Mouse (Mus musculus): ENCODE results near the gene Dalrd3. TPM values are rescaled to one million over a fixed set of nuclear protein-coding genes. Genes with fewer than 3 reads are reported as not detected.

Dalrd3 gene
- total and polyA plus RNA-seq, 2 experiments from 2014 or later, result 119 to 313 TPM

DNA sequence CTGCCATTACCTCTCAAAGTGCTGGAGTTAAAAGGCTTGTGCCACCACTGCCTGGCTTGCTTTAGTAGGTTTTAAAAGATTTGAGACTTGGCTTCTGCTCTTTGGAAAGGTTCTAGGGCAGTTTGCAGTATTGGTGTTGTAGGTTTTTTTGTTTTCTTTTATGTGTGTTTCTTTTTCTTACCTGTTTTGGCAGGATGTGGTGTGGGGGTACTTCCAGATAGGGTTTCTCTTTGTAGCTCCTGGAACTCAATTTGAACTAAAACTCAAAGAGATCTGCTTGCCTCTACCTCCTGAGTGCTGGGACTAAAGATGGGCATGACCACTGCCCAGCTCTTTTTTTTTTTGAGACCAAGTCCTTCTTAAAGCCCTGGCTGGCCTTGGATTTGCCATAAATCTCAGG is 28.8 kb upstream of the Dalrd3 start:
- no peak for TF ChIP-seq CTCF (IDR thresholded peaks at IDR 0.05)
- Histone ChIP-seq H3K9me3 (ENCODE audit: low read length) (no peaks in the 10 kb centered on the region), H3K4me1 (ENCODE audit: insufficient read depth, low read length) (no peaks in the 10 kb centered on the region), H3K27ac (ENCODE audit: low read depth, low read length) (no peak overlapping the region), H3K4me2 (ENCODE audit: low read depth, low read length, poor library complexity, severe bottlenecking) (no peak overlapping the region), H3K4me3 (ENCODE audit: low read depth, low read length) (no peak overlapping the region), H3K9ac (replicated peaks; ENCODE audit: low read length, poor library complexity, severe bottlenecking) (no peak overlapping the region), H3K27me3 (ENCODE audit: insufficient read depth, low read length) (no peaks in the 10 kb centered on the region), H3K36me3 (ENCODE audit: insufficient read depth, low read length) (peaks cover 58% of the 10 kb centered on the region)
- DNase-seq (ENCODE audit: low spot score) (no peak), ATAC-seq (ENCODE audit: low FRiP score) (no peak)

DNA sequence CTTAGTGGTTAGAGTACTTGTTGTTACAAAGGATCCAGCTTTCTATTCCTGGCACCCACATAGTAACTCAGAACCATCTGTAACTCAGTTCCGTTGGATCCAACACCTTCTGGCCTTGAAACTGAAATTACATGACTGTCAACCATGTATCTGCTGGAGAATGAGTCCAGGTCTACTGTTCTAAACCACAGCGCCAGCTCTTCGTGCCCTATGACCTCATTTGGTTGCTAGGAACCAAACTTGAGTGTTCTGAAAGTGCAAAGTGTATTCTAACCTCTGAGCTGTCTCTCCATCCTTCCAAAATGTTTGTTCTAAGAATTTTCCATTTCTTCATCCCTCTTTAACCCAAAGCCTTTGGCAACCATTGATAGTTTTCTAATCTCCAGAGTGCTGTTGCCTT is 23.7 kb upstream of the Dalrd3 start:
- WGBS, result 97% methylated on average over 3 of the region's 3 CpGs

GRCm38 (mm10) chr9:108546875-108547274 is 22.8 kb upstream of the Dalrd3 start:
- peaks cover 55% of the 10 kb centered on the region for H3K36me3 ChIP-seq (ENCODE audit: insufficient read depth, low read length)
- WGBS, result 94% methylated on average over 1 of the region's 1 CpGs
- no peaks in the 10 kb centered on the region for H3K9me3 ChIP-seq (ENCODE audit: low read length)
- H3K4me1 ChIP-seq (ENCODE audit: insufficient read depth, low read length), result no peaks in the 10 kb centered on the region
- DNase-seq (ENCODE audit: low spot score), result no peak
- no peak overlapping the region for H3K4me3 ChIP-seq (ENCODE audit: low read depth, low read length)
- no peak for ATAC-seq (ENCODE audit: low FRiP score)
- TF ChIP-seq CTCF (IDR thresholded peaks at IDR 0.05), result no peak
- H3K27ac ChIP-seq (ENCODE audit: low read depth, low read length), result no peak overlapping the region
- H3K4me2 ChIP-seq (ENCODE audit: low read depth, low read length, poor library complexity, severe bottlenecking), result no peak overlapping the region
- H3K9ac ChIP-seq (replicated peaks; ENCODE audit: low read length, poor library complexity, severe bottlenecking), result no peak overlapping the region
- H3K27me3 ChIP-seq (ENCODE audit: insufficient read depth, low read length), result no peaks in the 10 kb centered on the region

More for the DNA sequence above, 23.7 kb upstream of the Dalrd3 start:
- TF ChIP-seq CTCF (IDR thresholded peaks at IDR 0.05), result no peak
- Histone ChIP-seq H3K9me3 (ENCODE audit: low read length) (no peaks in the 10 kb centered on the region), H3K9ac (replicated peaks; ENCODE audit: low read length, poor library complexity, severe bottlenecking) (no peak overlapping the region), H3K36me3 (ENCODE audit: insufficient read depth, low read length) (peaks cover 59% of the 10 kb centered on the region), H3K4me1 (ENCODE audit: insufficient read depth, low read length) (no peaks in the 10 kb centered on the region), H3K4me3 (ENCODE audit: low read depth, low read length) (no peak overlapping the region), H3K27me3 (ENCODE audit: insufficient read depth, low read length) (no peaks in the 10 kb centered on the region), H3K27ac (ENCODE audit: low read depth, low read length) (no peak overlapping the region), H3K4me2 (ENCODE audit: low read depth, low read length, poor library complexity, severe bottlenecking) (no peak overlapping the region)
- ATAC-seq (ENCODE audit: low FRiP score) (no peak), DNase-seq (ENCODE audit: low spot score) (no peak)

DNA sequence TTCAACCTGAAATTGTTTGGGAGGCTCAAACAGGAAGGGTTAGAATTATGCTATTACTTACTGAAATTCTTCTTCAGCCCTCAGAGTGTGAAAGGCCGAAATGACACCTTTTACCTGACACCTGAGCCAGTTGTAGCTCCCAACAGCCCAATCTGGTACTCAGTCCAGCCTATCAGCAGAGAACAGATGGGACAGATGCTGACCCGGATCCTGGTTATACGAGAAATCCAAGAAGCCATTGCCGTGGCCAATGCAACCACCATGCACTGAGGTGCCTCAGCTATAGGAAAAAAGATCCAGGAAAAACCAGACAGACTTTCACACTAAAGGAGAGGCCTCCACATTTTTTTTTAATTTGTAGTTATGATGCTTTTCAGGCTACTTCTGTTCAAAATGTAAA is 10.5 kb upstream of the Dalrd3 start:
- H3K27me3 ChIP-seq (ENCODE audit: insufficient read depth, low read length), result no peaks in the 10 kb centered on the region
- 93% methylated on average over 4 of the region's 4 CpGs for WGBS
- H3K9ac ChIP-seq (replicated peaks; ENCODE audit: low read length, poor library complexity, severe bottlenecking), result no peak overlapping the region
- ATAC-seq (ENCODE audit: low FRiP score) (no peak), DNase-seq (ENCODE audit: low spot score) (no peak)
- no peaks in the 10 kb centered on the region for H3K9me3 ChIP-seq (ENCODE audit: low read length)
- H3K4me3 ChIP-seq (ENCODE audit: low read depth, low read length), result no peak overlapping the region
- no peak overlapping the region for H3K27ac ChIP-seq (ENCODE audit: low read depth, low read length)
- no peak for TF ChIP-seq CTCF (IDR thresholded peaks at IDR 0.05)
- peaks cover 40% of the 10 kb centered on the region for H3K36me3 ChIP-seq (ENCODE audit: insufficient read depth, low read length)
- no peak overlapping the region for H3K4me2 ChIP-seq (ENCODE audit: low read depth, low read length, poor library complexity, severe bottlenecking)
- peaks cover 7% of the 10 kb centered on the region; the same call in 1 of the 2 replicates for H3K4me1 ChIP-seq (ENCODE audit: insufficient read depth, low read length)

- DNase-seq (ENCODE audit: low spot score) (peak; percentile 99), ATAC-seq (ENCODE audit: low FRiP score) (peak; percentile 97)
- peak; percentile 28 for TF ChIP-seq CTCF (IDR thresholded peaks at IDR 0.05)
- Histone ChIP-seq H3K4me1 (ENCODE audit: insufficient read depth, low read length) (peaks cover 7% of the 10 kb centered on the region; the same call in 1 of the 2 replicates), H3K27ac (ENCODE audit: low read depth, low read length) (peak within 1 kb of the TSS; percentile 65), H3K9ac (replicated peaks; ENCODE audit: low read length, poor library complexity, severe bottlenecking) (peak within 1 kb of the TSS; percentile 71), H3K4me2 (ENCODE audit: low read depth, low read length, poor library complexity, severe bottlenecking) (peak within 1 kb of the TSS; percentile 69), H3K9me3 (ENCODE audit: low read length) (no peaks in the 10 kb centered on the region), H3K4me3 (ENCODE audit: low read depth, low read length) (peak within 1 kb of the TSS; percentile 53), H3K36me3 (ENCODE audit: insufficient read depth, low read length) (peaks cover 47% of the 10 kb centered on the region), H3K27me3 (ENCODE audit: insufficient read depth, low read length) (no peaks in the 10 kb centered on the region)
- under 1% methylated on average over 53 of the region's 53 CpGs for WGBS
These were observed 9.4 kb upstream of the Dalrd3 start, which contains the start of gene Impdh2 for GRCm38 (mm10) chr9:108560227-108560841. Gene Impdh2 (plus strand): TSS chr9:108560286.

- no peak for DNase-seq (ENCODE audit: low spot score)
- no peaks in the 10 kb centered on the region for H3K9me3 ChIP-seq (ENCODE audit: low read length)
- H3K9ac ChIP-seq (replicated peaks; ENCODE audit: low read length, poor library complexity, severe bottlenecking), result no peak overlapping the region
- H3K4me3 ChIP-seq (ENCODE audit: low read depth, low read length), result no peak overlapping the region
- H3K4me2 ChIP-seq (ENCODE audit: low read depth, low read length, poor library complexity, severe bottlenecking), result no peak overlapping the region
- TF ChIP-seq CTCF (IDR thresholded peaks at IDR 0.05), result no peak
- no peaks in the 10 kb centered on the region for H3K27me3 ChIP-seq (ENCODE audit: insufficient read depth, low read length)
- ATAC-seq (ENCODE audit: low FRiP score), result no peak
- peaks cover 16% of the 10 kb centered on the region for H3K4me1 ChIP-seq (ENCODE audit: insufficient read depth, low read length)
- WGBS, result 95% methylated on average over 8 of the region's 8 CpGs
- peaks cover 24% of the 10 kb centered on the region for H3K36me3 ChIP-seq (ENCODE audit: insufficient read depth, low read length)
- H3K27ac ChIP-seq (ENCODE audit: low read depth, low read length), result no peak overlapping the region
These were observed 6.0 kb upstream of the Dalrd3 start for GRCm38 (mm10) chr9:108563671-108564070.

Data from midbrain, postnatal 0 days (tissue).